Mouse (Mus musculus) kidney, embryonic 16.5 days (tissue): ENCODE measurements around the gene Resf1. TPM values are rescaled to one million over a fixed set of nuclear protein-coding genes. Genes with fewer than 3 reads are reported as not detected.
A peak's percentile ranks its signal among the peaks of the same experiment; 100 is the strongest.

ENCODE experiments used
- ATAC-seq: fragments of 200-750 bp; cut with Nextera tagmentation; 2 replicates; pipeline ENCODE4 v1.8.0; 2017; ENCODE audit warnings: moderate TSS enrichment; ENCODE audit not compliant: low FRiP score, low TSS enrichment
- H3K27ac ChIP-seq: fragments of 300-500 bp; sonication (generic); 2 replicates; pipeline ENCODE4 v1.5.1; 2014; ENCODE audit warnings: low read length
- H3K27me3 ChIP-seq: fragments of 300-500 bp; sonication (generic); 2 replicates; pipeline ENCODE4 v1.6.1; 2014; ENCODE audit warnings: low read length, control low read depth, mixed read lengths; ENCODE audit not compliant: insufficient read depth
- H3K36me3 ChIP-seq: fragments of 300-500 bp; sonication (generic); 2 replicates; pipeline ENCODE4 v1.6.1; 2014; ENCODE audit warnings: low read length, control low read depth, mixed read lengths; ENCODE audit not compliant: insufficient read depth
- H3K4me1 ChIP-seq: fragments of 300-500 bp; sonication (generic); 2 replicates; pipeline ENCODE4 v1.6.1; 2014; ENCODE audit warnings: low read length, control low read depth, mixed read lengths; ENCODE audit not compliant: insufficient read depth
- H3K4me2 ChIP-seq: fragments of 300-500 bp; sonication (generic); replicated peaks from 2 replicates; pipeline ENCODE4 v1.6.1; 2014; ENCODE audit warnings: low read depth, low read length
- H3K4me3 ChIP-seq: fragments of 300-500 bp; sonication (generic); 2 replicates; pipeline ENCODE4 v1.5.1; 2014; ENCODE audit warnings: mild to moderate bottlenecking, low read length
- H3K9ac ChIP-seq: fragments of 300-500 bp; sonication (generic); replicated peaks from 2 replicates; pipeline ENCODE4 v1.6.1; 2014; ENCODE audit warnings: low read length
- H3K9me3 ChIP-seq: fragments of 300-500 bp; sonication (generic); 2 replicates; pipeline ENCODE4 v1.6.1; 2016; ENCODE audit warnings: low read length, control low read depth
- WGBS: fragments of 180-500 bp; shearing (Covaris S2); extraction: QIAGEN DNeasy Blood & Tissue Kit; methylation state at CpG from one replicate; pipeline ENCODE4 v1.1.7; 2014; 5-methylcytosine and 5-hydroxymethylcytosine counted together
- polyA plus RNA-seq: library from polyadenylated mRNA; unstranded; fragments of >200 nt; fragmentation: Nextera tagmentation; extraction: Ambion mirVana; gene quantifications from 2 replicates; pipeline ENCODE4 v1.2.1, GENCODE M21; 2015

The Resf1 gene
- polyA plus RNA-seq, 1 experiment from 2014 or later = 45.4 TPM

DNA sequence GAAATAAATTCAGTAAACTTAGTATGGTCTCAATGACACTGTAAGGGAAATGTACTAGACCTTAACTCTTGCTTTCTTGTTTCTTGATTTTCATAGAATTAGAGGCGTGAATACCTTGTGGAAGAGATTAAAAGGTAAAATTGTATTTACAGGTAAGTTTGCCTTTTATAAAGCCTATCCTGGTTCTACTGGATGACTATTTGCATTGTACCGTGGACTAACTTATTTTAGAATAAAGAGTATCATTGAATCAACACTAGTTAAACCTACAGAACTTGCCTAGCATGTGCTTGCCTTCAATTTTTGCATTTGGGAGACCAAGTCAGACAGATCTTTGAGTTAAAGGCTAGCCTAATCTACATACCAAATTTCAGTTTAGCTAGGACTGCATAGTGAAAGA is 1.0 kb downstream of the Resf1 start:
- H3K36me3 ChIP-seq = peaks cover 31% of the 10 kb centered on the region
- H3K4me1 ChIP-seq = peaks cover 18% of the 10 kb centered on the region
- ATAC-seq = no peak
- peak overlapping the region; percentile 66 for H3K4me2 ChIP-seq
- H3K9me3 ChIP-seq = peaks cover 17% of the 10 kb centered on the region
- H3K9ac ChIP-seq = peak overlapping the region; percentile 59; the same call in 1 of the 2 replicates
- H3K4me3 ChIP-seq = peak overlapping the region; percentile 95
- 44% methylated on average over 2 of the region's 2 CpGs for WGBS
- H3K27ac ChIP-seq = no peak overlapping the region
- no peaks in the 10 kb centered on the region for H3K27me3 ChIP-seq

GRCm38 (mm10) chr6:149311044-149311443 is 1.8 kb downstream of the Resf1 start:
- no peak overlapping the region for H3K9ac ChIP-seq
- H3K4me1 ChIP-seq = peaks cover 18% of the 10 kb centered on the region
- WGBS = 82% methylated on average over 2 of the region's 2 CpGs
- H3K27ac ChIP-seq = no peak overlapping the region
- peak overlapping the region; percentile 95 for H3K4me3 ChIP-seq
- peaks cover 9% of the 10 kb centered on the region for H3K9me3 ChIP-seq
- H3K36me3 ChIP-seq = peaks cover 34% of the 10 kb centered on the region
- ATAC-seq = no peak
- peak overlapping the region; percentile 66 for H3K4me2 ChIP-seq
- no peaks in the 10 kb centered on the region for H3K27me3 ChIP-seq

- Histone ChIP-seq H3K4me2 (no peak overlapping the region; the same call in 1 of the 2 replicates), H3K9me3 (peaks cover 3% of the 10 kb centered on the region; the same call in 1 of the 2 replicates), H3K4me1 (peaks cover 18% of the 10 kb centered on the region), H3K36me3 (peaks cover 34% of the 10 kb centered on the region), H3K9ac (no peak overlapping the region), H3K27me3 (no peaks in the 10 kb centered on the region), H3K4me3 (no peak overlapping the region), H3K27ac (no peak overlapping the region)
- no peak for ATAC-seq
- 81% methylated on average over 1 of the region's 1 CpGs for WGBS
Measured at GRCm38 (mm10) chr6:149311778-149312177, 2.6 kb downstream of the Resf1 start.

DNA sequence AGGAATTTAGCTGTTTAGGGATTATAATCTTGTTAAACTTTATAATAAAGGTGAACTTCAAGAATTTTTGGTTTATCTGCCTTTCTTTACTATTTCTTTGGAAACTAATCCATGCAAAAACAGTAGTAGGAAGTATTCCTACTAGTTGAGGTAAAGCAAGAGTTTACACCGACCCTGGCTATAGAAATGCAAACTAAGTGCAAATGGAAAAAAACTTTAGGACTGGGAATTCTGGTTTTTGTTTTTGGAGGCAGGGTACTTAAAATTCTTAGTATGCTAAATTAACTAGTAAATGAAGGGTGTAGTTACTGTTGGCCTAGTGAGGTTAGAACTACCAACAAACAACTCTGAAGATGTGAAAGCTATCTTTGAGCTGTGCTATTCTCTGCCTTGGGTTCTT is 3.0 kb downstream of the Resf1 start:
- no peak overlapping the region for H3K4me3 ChIP-seq
- no peaks in the 10 kb centered on the region for H3K9me3 ChIP-seq
- no peak for ATAC-seq
- peaks cover 18% of the 10 kb centered on the region for H3K4me1 ChIP-seq
- H3K27me3 ChIP-seq = no peaks in the 10 kb centered on the region
- no peak overlapping the region for H3K27ac ChIP-seq
- H3K9ac ChIP-seq = no peak overlapping the region
- H3K36me3 ChIP-seq = peaks cover 36% of the 10 kb centered on the region
- 58% methylated on average over 1 of the region's 1 CpGs for WGBS
- H3K4me2 ChIP-seq = no peak overlapping the region

GRCm38 (mm10) chr6:149314918-149315317 is 5.7 kb downstream of the Resf1 start:
- Histone ChIP-seq H3K36me3 (peaks cover 56% of the 10 kb centered on the region), H3K27me3 (no peaks in the 10 kb centered on the region), H3K27ac (no peak overlapping the region), H3K9me3 (no peaks in the 10 kb centered on the region), H3K4me1 (peaks cover 16% of the 10 kb centered on the region), H3K4me2 (no peak overlapping the region), H3K4me3 (no peak overlapping the region), H3K9ac (no peak overlapping the region)
- ATAC-seq = no peak
- WGBS = 96% methylated on average over 2 of the region's 2 CpGs

GRCm38 (mm10) chr6:149323523-149324241 is 14.5 kb downstream of the Resf1 start:
- no peaks in the 10 kb centered on the region for H3K4me1 ChIP-seq
- peaks cover 80% of the 10 kb centered on the region for H3K36me3 ChIP-seq
- no peak overlapping the region for H3K27ac ChIP-seq
- H3K9me3 ChIP-seq = peaks cover 4% of the 10 kb centered on the region; the same call in 1 of the 2 replicates
- no peak for ATAC-seq
- no peak overlapping the region for H3K4me3 ChIP-seq
- H3K9ac ChIP-seq = no peak overlapping the region
- H3K27me3 ChIP-seq = no peaks in the 10 kb centered on the region
- 86% methylated on average over 4 of the region's 4 CpGs for WGBS
- no peak overlapping the region for H3K4me2 ChIP-seq

DNA sequence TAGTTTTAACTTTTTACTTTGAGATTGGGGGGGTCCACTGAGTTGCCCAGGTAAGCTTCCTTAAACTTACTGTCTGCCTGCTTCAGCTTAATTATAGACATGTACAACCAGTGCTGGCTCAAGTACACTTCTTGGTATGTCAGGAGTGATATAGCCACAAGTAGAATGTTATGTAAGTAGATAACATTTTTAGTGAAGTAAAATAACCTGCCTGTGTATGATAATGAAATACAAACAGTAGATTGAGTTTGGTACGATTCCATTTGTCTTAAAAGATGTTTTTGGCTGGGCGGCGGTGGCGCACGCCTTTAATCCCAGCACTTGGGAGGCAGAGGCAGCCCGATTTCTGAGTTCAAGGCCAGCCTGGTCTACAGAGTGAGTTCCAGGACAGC is 15.0 kb downstream of the Resf1 start:
- 98% methylated on average over 6 of the region's 6 CpGs for WGBS
- no peak overlapping the region for H3K4me3 ChIP-seq
- peaks cover 82% of the 10 kb centered on the region for H3K36me3 ChIP-seq
- H3K27ac ChIP-seq = no peak overlapping the region
- H3K9ac ChIP-seq = no peak overlapping the region
- ATAC-seq = no peak
- H3K27me3 ChIP-seq = no peaks in the 10 kb centered on the region
- no peak overlapping the region for H3K4me2 ChIP-seq
- no peaks in the 10 kb centered on the region for H3K4me1 ChIP-seq
- peaks cover 4% of the 10 kb centered on the region; the same call in 1 of the 2 replicates for H3K9me3 ChIP-seq

DNA sequence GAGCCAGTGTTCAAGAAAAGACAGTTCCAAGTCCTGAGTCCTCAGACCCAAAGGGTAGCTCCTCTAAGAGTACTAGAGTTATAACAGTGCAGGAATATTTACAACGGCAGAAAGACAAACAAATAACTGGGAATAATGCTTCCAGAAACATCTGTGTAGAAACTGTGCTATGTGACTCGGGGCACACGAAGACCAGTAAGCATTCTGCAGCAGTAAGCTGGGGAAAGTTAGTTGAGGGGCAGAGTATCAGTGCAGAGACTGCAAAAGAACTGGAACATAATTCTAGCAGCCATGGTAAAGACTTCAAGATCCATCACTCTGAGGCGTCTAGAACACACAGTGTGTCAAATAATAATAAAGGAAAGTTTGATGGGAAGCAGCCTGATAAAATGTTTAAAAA is 19.9 kb downstream of the Resf1 start:
- no peaks in the 10 kb centered on the region for H3K27me3 ChIP-seq
- ATAC-seq = no peak
- H3K4me2 ChIP-seq = no peak overlapping the region
- peaks cover 4% of the 10 kb centered on the region; the same call in 1 of the 2 replicates for H3K9me3 ChIP-seq
- WGBS = 92% methylated on average over 4 of the region's 4 CpGs
- peaks cover 69% of the 10 kb centered on the region for H3K36me3 ChIP-seq
- H3K4me1 ChIP-seq = no peaks in the 10 kb centered on the region
- no peak overlapping the region for H3K4me3 ChIP-seq
- no peak overlapping the region for H3K9ac ChIP-seq
- H3K27ac ChIP-seq = no peak overlapping the region

GRCm38 (mm10) chr6:149330332-149330731 is 21.1 kb downstream of the Resf1 start:
- Histone ChIP-seq H3K9me3 (peaks cover 4% of the 10 kb centered on the region; the same call in 1 of the 2 replicates), H3K36me3 (peaks cover 76% of the 10 kb centered on the region), H3K27me3 (no peaks in the 10 kb centered on the region), H3K4me3 (no peak overlapping the region), H3K27ac (no peak overlapping the region), H3K4me2 (no peak overlapping the region), H3K9ac (no peak overlapping the region), H3K4me1 (no peaks in the 10 kb centered on the region)
- no peak for ATAC-seq
- 79% methylated on average over 1 of the region's 1 CpGs for WGBS

GRCm38 (mm10) chr6:149333036-149333435 is 23.8 kb downstream of the Resf1 start:
- Histone ChIP-seq H3K27me3 (no peaks in the 10 kb centered on the region), H3K4me2 (no peak overlapping the region), H3K9me3 (no peaks in the 10 kb centered on the region), H3K4me1 (no peaks in the 10 kb centered on the region), H3K4me3 (no peak overlapping the region), H3K9ac (no peak overlapping the region), H3K27ac (no peak overlapping the region), H3K36me3 (peaks cover 70% of the 10 kb centered on the region)
- ATAC-seq = no peak
- WGBS = 81% methylated on average over 2 of the region's 2 CpGs
